Mouse (Mus musculus): ENCODE data around the gene Ak4. TPM values are rescaled to one million over a fixed set of nuclear protein-coding genes. Genes with fewer than 3 reads are reported as not detected.

Ak4 gene
- polyA plus RNA-seq, 1 experiment from 2014 or later: 8.8 TPM

- Histone ChIP-seq H3K27me3 (replicated peaks; ENCODE audit: control insufficient read depth, insufficient read depth, low read length) (no peaks in the 10 kb centered on the region), H3K4me2 (ENCODE audit: low read length) (no peak overlapping the region), H3K9me3 (ENCODE audit: control insufficient read depth, low read length) (no peaks in the 10 kb centered on the region), H3K36me3 (ENCODE audit: control insufficient read depth, insufficient read depth) (no peaks in the 10 kb centered on the region), H3K9ac (replicated peaks; ENCODE audit: low read depth, low read length) (no peak overlapping the region), H3K4me3 (replicated peaks; ENCODE audit: low read length) (no peak overlapping the region), H3K27ac (ENCODE audit: low read length) (no peak overlapping the region), H3K4me1 (replicated peaks; ENCODE audit: control insufficient read depth, insufficient read depth, low read length) (peaks cover 10% of the 10 kb centered on the region)
- no peak for ATAC-seq
- WGBS: 92% methylated on average over 5 of the region's 5 CpGs
Observed at GRCm38 (mm10) chr4:101511768-101512521, 92.9 kb downstream of the Ak4 start.

- Histone ChIP-seq H3K4me2 (ENCODE audit: low read length) (no peak overlapping the region), H3K27me3 (replicated peaks; ENCODE audit: control insufficient read depth, insufficient read depth, low read length) (no peaks in the 10 kb centered on the region), H3K36me3 (ENCODE audit: control insufficient read depth, insufficient read depth) (no peaks in the 10 kb centered on the region), H3K4me3 (replicated peaks; ENCODE audit: low read length) (no peak overlapping the region), H3K27ac (ENCODE audit: low read length) (no peak overlapping the region), H3K4me1 (replicated peaks; ENCODE audit: control insufficient read depth, insufficient read depth, low read length) (peaks cover 10% of the 10 kb centered on the region), H3K9ac (replicated peaks; ENCODE audit: low read depth, low read length) (no peak overlapping the region), H3K9me3 (ENCODE audit: control insufficient read depth, low read length) (no peaks in the 10 kb centered on the region)
- WGBS: 98% methylated on average over 3 of the region's 3 CpGs
- no peak for ATAC-seq
Observed at GRCm38 (mm10) chr4:101513251-101513650, 94.2 kb downstream of the Ak4 start.

GRCm38 (mm10) chr4:101515853-101516252, 96.8 kb downstream of the Ak4 start:
- H3K27ac ChIP-seq (ENCODE audit: low read length): no peak overlapping the region
- no peak overlapping the region for H3K4me3 ChIP-seq (replicated peaks; ENCODE audit: low read length)
- WGBS: 95% methylated on average over 14 of the region's 14 CpGs
- H3K36me3 ChIP-seq (ENCODE audit: control insufficient read depth, insufficient read depth): no peaks in the 10 kb centered on the region
- ATAC-seq: no peak
- no peaks in the 10 kb centered on the region for H3K4me1 ChIP-seq (replicated peaks; ENCODE audit: control insufficient read depth, insufficient read depth, low read length)
- H3K9ac ChIP-seq (replicated peaks; ENCODE audit: low read depth, low read length): no peak overlapping the region
- H3K27me3 ChIP-seq (replicated peaks; ENCODE audit: control insufficient read depth, insufficient read depth, low read length): no peaks in the 10 kb centered on the region
- H3K9me3 ChIP-seq (ENCODE audit: control insufficient read depth, low read length): no peaks in the 10 kb centered on the region
- no peak overlapping the region for H3K4me2 ChIP-seq (ENCODE audit: low read length)

Other genes starting within 250 kb of the Ak4 start
- 61.5 and 61.6 TPM in 2 replicates for gene Jak1, start 154.0 kb upstream of the Ak4 start, polyA plus RNA-seq (2015; fragmentation: Nextera tagmentation; extraction: Ambion mirVana)
- 31.6 and 34.6 TPM in 2 replicates for gene Dnajc6, start 77.4 kb downstream of the Ak4 start, polyA plus RNA-seq (2015; fragmentation: Nextera tagmentation; extraction: Ambion mirVana)
- gene Leprot, start 228.4 kb downstream of the Ak4 start, polyA plus RNA-seq (2015; fragmentation: Nextera tagmentation; extraction: Ambion mirVana): 92.5 and 102 TPM in 2 replicates